Mouse (Mus musculus): ENCODE results near the gene Cadm2. TPM values are rescaled to one million over a fixed set of nuclear protein-coding genes. Genes with fewer than 3 reads are reported as not detected.

The Cadm2 gene
- total RNA-seq, 2 experiments from 2014 or later: 0.26 to 1.3 TPM

DNA sequence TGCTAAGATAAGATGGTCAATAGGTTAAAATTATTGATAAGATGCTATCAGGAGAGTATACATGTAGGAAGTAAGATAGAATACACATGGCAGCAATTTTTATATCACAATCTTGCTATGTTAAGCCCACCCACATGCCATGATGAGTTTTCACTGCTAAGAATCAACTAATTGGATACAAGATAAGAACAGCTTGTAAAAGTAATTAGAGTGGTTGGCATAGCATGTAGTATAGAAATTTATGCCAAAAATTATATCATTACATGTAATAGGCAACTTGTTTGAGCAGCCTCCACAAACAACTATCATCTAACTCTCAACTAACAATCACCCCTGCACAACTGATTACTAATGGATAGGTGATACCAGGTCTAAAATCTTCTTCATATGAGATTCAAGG lies 809.2 kb downstream of the Cadm2 start:
- intact Hi-C loops (cut with DNase I): no loop called here
- no peak for DNase-seq (ENCODE audit: low spot score)

DNA sequence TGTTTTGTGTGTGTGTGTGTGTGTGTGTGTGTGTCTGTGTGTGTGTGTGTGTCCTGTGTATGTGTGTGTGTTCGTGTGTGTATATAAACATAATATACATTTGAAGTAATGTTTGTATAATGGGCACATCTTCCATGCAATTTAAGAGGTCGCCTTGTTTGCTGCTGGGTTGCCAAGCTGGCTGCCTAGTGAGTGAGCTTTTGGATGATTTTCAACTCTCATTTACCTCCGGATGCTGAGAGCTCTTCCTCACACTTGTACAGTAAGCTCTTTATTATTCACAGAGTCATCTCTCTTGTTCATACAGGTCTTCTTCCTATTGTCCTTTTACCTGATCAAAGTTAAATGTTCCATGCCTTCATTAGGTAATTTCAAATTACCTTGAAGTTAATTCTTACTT lies 822.5 kb downstream of the Cadm2 start:
- intact Hi-C loops (cut with DNase I): no loop called here
- no peak for DNase-seq (ENCODE audit: low spot score)

GRCm38 (mm10) chr16:66793067-66793466 lies 827.6 kb downstream of the Cadm2 start:
- intact Hi-C loops (cut with DNase I): no loop called here
- no peak for DNase-seq (ENCODE audit: low spot score)

- DNase-seq (ENCODE audit: low spot score): no peak
- intact Hi-C loops (cut with DNase I): no loop called here
Observed at GRCm38 (mm10) chr16:66771883-66772282, 848.8 kb downstream of the Cadm2 start.

DNA sequence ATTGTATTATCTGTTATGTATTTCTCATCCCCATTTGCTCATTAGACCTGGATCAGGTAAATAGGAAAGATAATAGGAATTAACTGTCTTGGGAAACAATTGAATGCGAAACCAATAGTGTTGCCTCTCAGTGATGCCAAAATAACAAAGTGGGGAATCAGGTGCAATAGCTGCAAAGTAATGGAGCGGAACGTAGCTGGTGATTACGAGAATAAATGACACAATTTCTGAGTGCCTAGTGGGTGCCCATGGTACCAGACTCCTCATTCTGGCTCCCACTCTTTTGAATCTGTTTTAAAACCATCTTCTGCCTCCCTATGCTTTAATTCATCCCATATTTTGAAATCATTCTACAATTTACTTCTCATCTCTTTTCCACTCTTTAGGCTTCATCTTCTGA lies 851.2 kb downstream of the Cadm2 start:
- no peak for DNase-seq (ENCODE audit: low spot score)
- intact Hi-C loops (cut with DNase I): no loop called here

GRCm38 (mm10) chr16:66768684-66769389 lies 851.9 kb downstream of the Cadm2 start:
- intact Hi-C loops (cut with DNase I): no loop called here
- no peak for DNase-seq (ENCODE audit: low spot score)

GRCm38 (mm10) chr16:66761546-66762473 lies 858.9 kb downstream of the Cadm2 start:
- intact Hi-C loops (cut with DNase I): no loop called here

DNA sequence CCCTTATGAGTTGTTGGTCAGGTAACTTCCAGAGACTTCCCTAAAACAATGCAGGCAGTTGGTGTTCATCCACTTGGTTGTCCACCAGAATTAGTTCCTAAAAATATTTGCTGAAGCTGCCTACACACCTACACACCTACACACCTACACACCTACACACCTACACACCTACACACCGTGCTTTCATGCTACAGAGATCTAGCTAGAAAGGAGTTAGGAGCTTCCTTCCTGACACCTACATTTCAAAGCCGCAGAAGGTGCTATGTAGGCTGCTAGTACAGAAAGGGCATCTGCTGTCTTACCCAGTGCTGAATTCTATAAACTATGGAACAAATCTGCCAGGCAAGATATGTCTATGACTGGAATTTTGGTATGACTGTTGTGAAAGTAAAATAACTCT lies 872.2 kb downstream of the Cadm2 start:
- intact Hi-C loops (cut with DNase I): no loop called here
- DNase-seq (ENCODE audit: low spot score): no peak

More at GRCm38 (mm10) chr16:66761546-66762473, 858.9 kb downstream of the Cadm2 start:
- no peak for DNase-seq (ENCODE audit: low spot score)

DNA sequence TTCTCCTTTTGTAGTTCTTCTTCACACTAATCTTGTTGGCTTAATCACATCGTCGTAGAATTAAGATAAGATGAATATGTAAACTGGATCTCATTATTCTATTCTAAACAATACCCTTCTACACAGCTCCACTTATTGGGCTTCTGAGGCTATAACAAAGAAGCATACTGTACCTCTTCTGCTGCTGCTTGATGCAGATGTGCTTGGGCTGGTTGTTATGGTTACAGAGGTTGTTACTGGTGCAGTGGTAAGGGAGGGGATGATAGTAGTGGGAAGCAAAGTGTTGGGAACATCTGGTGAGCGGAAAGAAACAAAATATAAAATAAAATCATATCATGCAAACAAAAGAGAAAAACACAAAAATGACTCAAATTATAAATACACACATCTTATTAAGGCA lies 889.5 kb downstream of the Cadm2 start:
- intact Hi-C loops (cut with DNase I): no loop called here

GRCm38 (mm10) chr16:66706476-66706875 lies 914.2 kb downstream of the Cadm2 start:
- no peak for DNase-seq (ENCODE audit: low spot score)
- intact Hi-C loops (cut with DNase I): no loop called here

More for the DNA sequence above, 889.5 kb downstream of the Cadm2 start:
- no peak for DNase-seq (ENCODE audit: low spot score)

GRCm38 (mm10) chr16:66694783-66695182 lies 925.9 kb downstream of the Cadm2 start:
- intact Hi-C loops (cut with DNase I): no loop called here
- no peak for DNase-seq (ENCODE audit: low spot score)

GRCm38 (mm10) chr16:66677241-66677640 lies 943.5 kb downstream of the Cadm2 start:
- DNase-seq (ENCODE audit: low spot score): no peak
- intact Hi-C loops (cut with DNase I): no loop called here

DNA sequence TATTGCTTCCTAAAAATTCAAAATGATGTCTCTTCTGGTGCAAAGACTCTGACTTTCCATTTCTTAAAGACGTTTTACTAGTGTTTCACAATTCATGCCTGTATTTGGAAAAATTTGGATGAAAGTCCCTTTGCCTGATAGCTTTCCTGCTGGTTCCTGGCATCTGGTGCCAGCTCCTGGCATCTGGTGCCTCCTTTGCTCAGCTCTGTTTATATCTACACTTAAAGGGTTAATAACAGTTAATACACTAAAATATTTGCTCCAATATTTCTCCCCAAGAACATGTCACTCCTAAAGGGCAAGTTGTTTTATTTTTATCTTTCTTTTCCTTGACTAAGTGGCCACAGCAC lies 969.7 kb downstream of the Cadm2 start:
- DNase-seq (ENCODE audit: low spot score): no peak
- intact Hi-C loops (cut with DNase I): no loop called here

GRCm38 (mm10) chr16:66650348-66651012 lies 970.2 kb downstream of the Cadm2 start:
- intact Hi-C loops (cut with DNase I): no loop called here
- no peak for DNase-seq (ENCODE audit: low spot score)

DNA sequence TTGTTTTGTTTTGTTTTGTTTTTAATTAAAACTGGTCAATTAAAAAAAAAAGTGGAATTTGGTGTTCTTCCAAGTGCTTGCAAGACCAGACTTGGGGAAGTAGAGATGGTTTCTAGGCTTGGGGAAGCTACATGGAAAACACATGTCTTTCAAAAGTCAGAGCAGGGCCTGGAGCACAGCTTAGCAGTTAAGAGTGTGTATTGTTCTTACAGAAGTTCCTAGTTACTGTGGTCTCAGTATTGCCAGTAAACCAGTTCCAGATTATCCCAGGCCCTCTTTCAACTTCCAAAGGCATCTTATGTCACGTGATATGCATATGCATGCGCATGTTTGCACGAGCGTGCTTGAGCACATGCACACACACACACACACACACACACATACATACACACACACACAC lies 972.9 kb downstream of the Cadm2 start:
- DNase-seq (ENCODE audit: low spot score): no peak
- intact Hi-C loops (cut with DNase I): no loop called here

DNA sequence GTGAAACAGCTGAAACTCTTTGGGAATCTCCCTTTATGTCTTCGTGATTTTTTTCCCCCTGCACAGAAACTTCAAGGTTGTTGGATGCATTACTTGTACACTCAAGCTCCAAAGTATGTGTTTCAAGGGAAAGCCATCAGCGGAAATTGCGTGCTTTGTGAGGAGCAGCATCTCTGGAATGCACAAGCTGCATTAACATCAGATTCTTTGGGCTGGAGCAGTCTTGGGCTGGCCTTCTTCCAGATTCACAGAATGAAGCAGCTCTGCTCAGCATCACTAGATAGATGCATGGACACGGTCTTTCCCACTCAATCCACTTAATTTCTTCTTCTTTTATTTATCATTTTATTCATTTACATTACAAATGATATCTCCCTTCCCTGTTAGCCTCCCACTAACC lies 977.1 kb downstream of the Cadm2 start:
- DNase-seq (ENCODE audit: low spot score): no peak
- intact Hi-C loops (cut with DNase I): no loop called here

- DNase-seq (ENCODE audit: low spot score): no peak
- intact Hi-C loops (cut with DNase I): no loop called here
Observed at GRCm38 (mm10) chr16:66627527-66627926, 993.2 kb downstream of the Cadm2 start.

DNA sequence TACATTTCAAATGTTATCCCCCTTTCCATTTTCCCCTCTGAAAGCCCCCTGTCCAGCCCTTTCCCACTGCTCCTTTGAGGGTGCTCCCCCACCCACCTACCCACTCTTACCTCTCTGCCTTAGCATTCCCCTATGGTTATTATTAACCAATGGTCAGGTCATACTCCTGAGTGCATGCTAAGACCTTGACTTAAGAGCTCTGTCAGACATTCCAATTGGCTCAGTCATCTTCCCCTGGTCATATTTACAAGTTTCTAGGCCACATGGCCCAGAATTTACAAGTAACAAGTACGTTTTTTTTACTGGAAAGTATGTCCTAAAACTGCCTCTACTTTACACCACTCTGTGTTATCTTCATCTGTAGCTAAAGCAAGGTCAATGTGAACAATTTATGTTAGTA lies 998.3 kb downstream of the Cadm2 start:
- intact Hi-C loops (cut with DNase I): no loop called here
- no peak for DNase-seq (ENCODE audit: low spot score)

DNA sequence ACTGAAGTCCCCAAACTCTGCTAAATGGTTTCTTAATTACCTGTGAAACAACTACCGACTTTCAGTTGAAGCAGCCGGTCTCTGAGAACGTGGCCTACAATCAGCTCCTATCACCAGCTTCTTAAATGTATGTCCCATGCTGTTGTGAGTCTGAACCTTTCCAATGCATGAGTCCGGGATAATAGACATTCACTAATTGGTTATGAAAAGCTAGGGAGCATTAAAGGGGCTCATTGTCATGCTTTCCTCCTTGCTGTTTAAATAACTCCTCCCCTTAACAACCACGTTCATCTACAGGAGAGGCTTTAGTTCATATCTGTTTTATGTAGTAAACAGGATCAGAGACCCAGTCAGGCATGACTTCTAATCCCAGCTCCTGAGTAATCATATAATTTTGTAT lies 1008.1 kb downstream of the Cadm2 start:
- intact Hi-C loops (cut with DNase I): no loop called here
- DNase-seq (ENCODE audit: low spot score): no peak

Data from heart, postnatal 25 days (tissue).